Mouse (Mus musculus): ENCODE data around the gene Pex5.

The Pex5 gene

DNA sequence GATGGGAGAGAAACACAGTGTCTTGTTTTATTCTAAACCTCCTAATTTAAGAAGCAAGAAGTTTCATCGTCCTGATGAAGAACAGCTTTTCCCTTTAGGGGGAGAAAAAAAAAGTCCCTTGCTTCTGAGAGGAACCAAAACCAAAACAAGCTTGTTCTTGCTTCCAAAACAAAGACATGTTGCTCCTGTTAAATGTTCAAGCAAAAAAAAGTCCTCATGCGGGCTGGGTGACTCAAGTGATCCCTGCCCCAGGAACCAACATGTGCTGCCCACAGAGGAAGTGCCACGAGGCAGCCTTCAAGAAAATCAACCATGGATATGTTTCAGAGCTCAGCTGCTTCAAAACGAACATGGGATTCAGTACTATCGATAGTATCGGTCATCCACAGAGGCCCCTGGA is 55.9 kb downstream of the Pex5 start:
- no peak for DNase-seq (ENCODE audit: low read depth)

DNA sequence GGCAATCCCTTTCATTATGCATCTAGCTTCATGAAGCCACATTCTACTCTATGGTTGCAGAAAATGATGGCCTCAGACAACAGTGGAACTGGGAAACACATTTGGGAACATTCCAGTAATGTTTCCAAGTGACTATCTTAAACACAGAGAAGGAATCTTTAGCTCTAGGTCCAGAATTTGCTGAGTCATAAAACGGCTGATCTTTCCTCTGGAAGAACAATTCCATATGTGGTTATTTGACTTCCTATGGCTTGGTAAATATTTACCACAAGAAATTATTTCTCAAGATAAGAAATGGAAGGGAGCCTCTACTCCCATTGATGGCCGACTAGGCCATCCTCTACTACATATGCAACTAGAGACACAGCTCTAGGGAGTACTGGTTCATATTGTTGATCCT is 61.6 kb downstream of the Pex5 start:
- DNase-seq (ENCODE audit: low read depth): no peak
